Mouse (Mus musculus) lung, adult 10 weeks (tissue): Measurements from ENCODE around the gene Pacsin1. TPM values are rescaled to one million over a fixed set of nuclear protein-coding genes. Genes with fewer than 3 reads are reported as not detected.

Source experiments
- polyA plus RNA-seq: library from polyadenylated mRNA; stranded (reverse); fragments of 350-450 nt; fragmentation: Illumina TruSeq; extraction: RNeasy Lipid Tissue Mini Kit (QIAGEN cat#74804); gene quantifications from one replicate; pipeline ENCODE4 v1.2.3, GENCODE M21; 2014; ENCODE audit warnings: low read depth, low replicate concordance; ENCODE audit not compliant: insufficient read depth

The Pacsin1 gene
- polyA plus RNA-seq = 0.43 TPM

GRCm38 (mm10) chr17:27655089-27656010 is at the start of gene Pacsin1:
Gene Pacsin1, plus strand, starts transcription at chr17:27655509.

GRCm38 (mm10) chr17:27623360-27624326 is 31.7 kb upstream of the Pacsin1 start, which contains the start of gene Nudt3:
Gene Nudt3, minus strand, starts transcription at chr17:27623495.

GRCm38 (mm10) chr17:27634871-27635574 is 20.3 kb upstream of the Pacsin1 start, which contains the start of gene RPS10-NUDT3:
Gene RPS10-NUDT3, minus strand, starts transcription at chr17:27635222.

GRCm38 (mm10) chr17:27636132-27637020 is 18.9 kb upstream of the Pacsin1 start, which contains the start of gene Rps10:
Gene Rps10, minus strand, starts transcription at chr17:27636669.

GRCm38 (mm10) chr17:27728770-27729169 is 73.5 kb downstream of the Pacsin1 start, which contains the start of gene Spdef:
Gene Spdef, minus strand, starts transcription at chr17:27728955.

Other genes with a start within 250 kb of the Pacsin1 start
- gene Grm4, start 134.1 kb upstream of the Pacsin1 start, polyA plus RNA-seq = 0.50 TPM
- gene Hmga1, start 99.0 kb upstream of the Pacsin1 start, polyA plus RNA-seq = 34.9 TPM
- 48.4 TPM for gene AI413582, start 89.8 kb upstream of the Pacsin1 start, polyA plus RNA-seq
- gene Nudt3, start 32.0 kb upstream of the Pacsin1 start, polyA plus RNA-seq = 66.5 TPM
- gene RPS10-NUDT3, start 20.3 kb upstream of the Pacsin1 start, polyA plus RNA-seq = not detected
- 1,905 TPM for gene Rps10, start 18.8 kb upstream of the Pacsin1 start, polyA plus RNA-seq
- 2.5 TPM for gene Spdef, start 73.4 kb downstream of the Pacsin1 start, polyA plus RNA-seq
- 63.4 TPM for gene D17Wsu92e, start 165.1 kb downstream of the Pacsin1 start, polyA plus RNA-seq
- gene Snrpc, start 182.6 kb downstream of the Pacsin1 start, polyA plus RNA-seq = 96.1 TPM
- gene Uhrf1bp1, start 200.9 kb downstream of the Pacsin1 start, polyA plus RNA-seq = 2.2 TPM